Mouse (Mus musculus) G1E (cell line): Measurements from ENCODE around the gene Vamp8. TPM values are rescaled to one million over a fixed set of nuclear protein-coding genes. Genes with fewer than 3 reads are reported as not detected.

Source experiments
- ATAC-seq: 2 replicates; pipeline ENCODE4 v1.8.0; 2016; ENCODE audit warnings: mild to moderate bottlenecking; ENCODE audit not compliant: insufficient number of reproducible peaks, poor library complexity, low FRiP score, severe bottlenecking; ENCODE audit errors: extremely low read depth
- DNase-seq: peaks from one replicate; pipeline ENCODE4 v3.0.0; 2012; ENCODE audit warnings: low spot score
- H3K27me3 ChIP-seq: 2 replicates; pipeline ENCODE4 v1.6.1; 2012; ENCODE audit warnings: mild to moderate bottlenecking, low read length, inconsistent platforms; ENCODE audit not compliant: insufficient read depth
- H3K36me3 ChIP-seq: replicated peaks from 2 replicates; pipeline ENCODE3; 2012; ENCODE audit warnings: mild to moderate bottlenecking, inconsistent platforms
- H3K4me1 ChIP-seq: 2 replicates; pipeline ENCODE4 v1.6.1; 2012; ENCODE audit warnings: low read depth, low read length, inconsistent platforms, mixed read lengths; ENCODE audit not compliant: insufficient read depth
- H3K4me3 ChIP-seq: 2 replicates; pipeline ENCODE4 v1.5.1; 2012; ENCODE audit warnings: low read depth, mild to moderate bottlenecking, inconsistent platforms, low read length, moderate library complexity, mixed read lengths
- H3K9me3 ChIP-seq: replicated peaks from 2 replicates; pipeline ENCODE4 v1.6.1; 2012; ENCODE audit warnings: inconsistent platforms
- CTCF ChIP-seq: IDR thresholded peaks from 2 replicates; pipeline ENCODE4 v1.5.1; 2012; ENCODE audit warnings: low read depth, low read length, inconsistent platforms, mixed read lengths
- GATA1 ChIP-seq: IDR thresholded peaks from 2 replicates; pipeline ENCODE4 v1.6.1; 2012; ENCODE audit warnings: borderline replicate concordance, low read length, inconsistent platforms, mixed read lengths
- GATA2 ChIP-seq: IDR thresholded peaks from 2 replicates; pipeline ENCODE4 v1.6.1; 2012; ENCODE audit warnings: low read depth, low read length, inconsistent platforms, borderline replicate concordance
- POLR2AphosphoS5 ChIP-seq: IDR thresholded peaks from 2 replicates; pipeline ENCODE4 v1.6.1; 2012; ENCODE audit warnings: low read depth, low read length, inconsistent platforms; ENCODE audit not compliant: insufficient replicate concordance
- TAL1 ChIP-seq: conservative IDR thresholded peaks from 2 replicates; pipeline ENCODE4 v1.6.1; 2012; ENCODE audit warnings: low read depth, low read length, inconsistent platforms, mixed read lengths
- polyA plus RNA-seq: library from polyadenylated mRNA; stranded (reverse); fragments of >175 nt; gene quantifications from 2 replicates; pipeline ENCODE4 v1.2.3, GENCODE M21; 2012
- total RNA-seq, 2 experiments: library from RNA; stranded (forward) in 1 of 2; stranded (reverse) in 1 of 2; fragments of 200-1000 nt in 1 of 2; fragments of >200 nt in 1 of 2; fragmentation: Nextera tagmentation in 1 of 2; gene quantifications; 2 replicates each; pipeline ENCODE4 v1.2.3; 2014 to 2017

The Vamp8 gene
- total RNA-seq (2014; fragmentation: Nextera tagmentation) (58.1 and 72.6 TPM in 2 replicates), total RNA-seq (2017) (516 and 572 TPM in 2 replicates), polyA plus RNA-seq (147 and 261 TPM in 2 replicates)

GRCm38 (mm10) chr6:72389941-72390771 is at the start of gene Vamp8:
Gene Vamp8, minus strand, starts transcription at chr6:72390703.
- DNase-seq (peak; percentile 38), ATAC-seq (peak; percentile 29)
- Histone ChIP-seq H3K27me3 (no peaks in the 10 kb centered on the region), H3K9me3 (no peaks in the 10 kb centered on the region), H3K4me1 (peaks cover 74% of the 10 kb centered on the region), H3K4me3 (peak within 1 kb of the TSS; percentile 87), H3K36me3 (peaks cover 77% of the 10 kb centered on the region)
- TF ChIP-seq GATA1, result no peak
- 0 out of 2 replicates have a peak, but pooled peaks have one; percentile 53 for TF ChIP-seq POLR2AphosphoS5

- H3K4me1 ChIP-seq, result peaks cover 39% of the 10 kb centered on the region
- DNase-seq, result peak; percentile 96
These were observed 49.1 kb upstream of the Vamp8 start, which contains the start of gene Mat2a for GRCm38 (mm10) chr6:72439355-72440185. Gene Mat2a, minus strand, starts transcription at chr6:72439558.

DNA sequence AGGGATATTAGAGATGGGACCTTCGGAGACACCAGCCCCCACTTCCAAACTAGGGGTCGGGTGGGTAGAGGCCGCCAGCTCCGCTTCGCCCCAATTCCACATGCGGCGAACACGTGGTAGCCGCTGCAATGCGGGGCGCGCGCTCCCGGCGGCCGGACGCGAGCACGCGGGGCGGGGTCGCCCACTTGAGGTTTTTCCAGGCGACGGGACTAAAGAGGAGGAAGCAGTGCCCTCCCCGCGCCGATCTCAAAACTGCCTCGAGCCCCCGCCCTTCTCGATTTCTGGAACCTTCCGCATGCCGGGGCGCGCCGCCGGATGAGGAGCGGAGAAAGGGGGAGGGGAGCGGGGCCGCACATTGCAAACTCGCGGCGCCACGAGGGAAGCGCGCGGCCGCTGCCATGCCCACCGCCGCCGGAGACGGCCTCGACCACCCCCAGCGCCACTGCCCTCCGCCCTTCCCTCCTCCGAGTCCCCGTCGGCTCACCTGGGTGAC is 48.4 kb upstream of the Vamp8 start:
- peak; percentile 78 for DNase-seq
- Histone ChIP-seq H3K4me1 (peaks cover 39% of the 10 kb centered on the region), H3K4me3 (peak overlapping the region; percentile 99), H3K36me3 (peaks cover 45% of the 10 kb centered on the region), H3K9me3 (no peaks in the 10 kb centered on the region), H3K27me3 (no peaks in the 10 kb centered on the region)
- peak; percentile 41; the same call in 1 of the 2 replicates for ATAC-seq
- TF ChIP-seq TAL1, result no peak

More at GRCm38 (mm10) chr6:72439355-72440185, 49.1 kb upstream of the Vamp8 start, which contains the start of gene Mat2a:
- Histone ChIP-seq H3K9me3 (no peaks in the 10 kb centered on the region), H3K27me3 (no peaks in the 10 kb centered on the region), H3K36me3 (peaks cover 40% of the 10 kb centered on the region), H3K4me3 (peak within 1 kb of the TSS; percentile 99)
- TF ChIP-seq GATA1 (no peak), CTCF (0 out of 2 replicates have a peak, but pooled peaks have one; percentile 11), TAL1 (no peak), POLR2AphosphoS5 (peak; percentile 96; the same call in 1 of the 2 replicates)
- peak; percentile 56 for ATAC-seq

DNA sequence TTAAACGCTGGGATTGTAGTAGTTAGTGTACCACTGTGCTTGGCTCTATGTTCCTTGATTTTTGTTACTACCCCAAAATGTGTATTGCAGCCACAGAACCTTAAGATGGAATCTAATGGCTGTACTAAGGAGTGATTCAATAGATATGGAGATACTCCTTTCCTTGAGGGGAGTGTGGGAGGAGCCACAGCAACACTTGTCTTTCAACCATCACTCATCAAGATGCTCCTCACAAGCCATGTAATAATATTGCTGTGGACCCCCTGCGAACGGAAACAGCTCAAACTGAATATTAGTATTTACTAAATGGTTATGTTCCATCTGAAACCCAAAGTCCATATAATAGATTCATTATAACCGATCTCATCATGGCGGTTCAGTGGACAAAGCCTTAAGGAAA is 47.7 kb upstream of the Vamp8 start:
- H3K4me1 ChIP-seq, result peaks cover 39% of the 10 kb centered on the region
- no peaks in the 10 kb centered on the region for H3K9me3 ChIP-seq
- no peaks in the 10 kb centered on the region for H3K27me3 ChIP-seq
- peak overlapping the region; percentile 99 for H3K4me3 ChIP-seq
- ATAC-seq (no peak), DNase-seq (no peak)
- peaks cover 51% of the 10 kb centered on the region for H3K36me3 ChIP-seq
- no peak for TF ChIP-seq CTCF
- TF ChIP-seq POLR2AphosphoS5, result peak; percentile 46; the same call in 1 of the 2 replicates

DNA sequence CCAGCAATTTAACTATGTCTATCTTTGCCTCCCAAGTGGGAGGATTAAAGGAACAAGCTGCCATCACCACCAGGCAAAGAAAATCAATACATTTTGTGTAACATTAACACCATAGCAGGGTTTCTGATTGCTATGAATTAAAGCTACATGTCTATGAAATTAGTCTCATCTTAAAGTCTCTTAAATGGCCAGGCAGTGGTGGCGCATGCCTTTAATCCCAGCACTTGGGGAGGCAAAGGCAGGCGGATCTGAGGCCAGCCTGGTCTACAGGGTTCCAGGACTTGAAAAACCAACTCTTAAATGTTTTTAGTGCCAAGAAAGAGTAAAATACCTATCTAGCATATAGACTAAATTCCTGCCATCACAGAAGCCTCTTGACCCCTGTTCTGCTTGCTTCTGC is 41.6 kb upstream of the Vamp8 start:
- Histone ChIP-seq H3K9me3 (no peaks in the 10 kb centered on the region), H3K36me3 (peaks cover 83% of the 10 kb centered on the region), H3K27me3 (no peaks in the 10 kb centered on the region), H3K4me1 (peaks cover 24% of the 10 kb centered on the region), H3K4me3 (no peak overlapping the region)
- ATAC-seq, result no peak
- TF ChIP-seq CTCF, result no peak
- no peak for TF ChIP-seq GATA2
- no peak for TF ChIP-seq GATA1
- TF ChIP-seq POLR2AphosphoS5, result no peak
- no peak for TF ChIP-seq TAL1
- no peak for DNase-seq

DNA sequence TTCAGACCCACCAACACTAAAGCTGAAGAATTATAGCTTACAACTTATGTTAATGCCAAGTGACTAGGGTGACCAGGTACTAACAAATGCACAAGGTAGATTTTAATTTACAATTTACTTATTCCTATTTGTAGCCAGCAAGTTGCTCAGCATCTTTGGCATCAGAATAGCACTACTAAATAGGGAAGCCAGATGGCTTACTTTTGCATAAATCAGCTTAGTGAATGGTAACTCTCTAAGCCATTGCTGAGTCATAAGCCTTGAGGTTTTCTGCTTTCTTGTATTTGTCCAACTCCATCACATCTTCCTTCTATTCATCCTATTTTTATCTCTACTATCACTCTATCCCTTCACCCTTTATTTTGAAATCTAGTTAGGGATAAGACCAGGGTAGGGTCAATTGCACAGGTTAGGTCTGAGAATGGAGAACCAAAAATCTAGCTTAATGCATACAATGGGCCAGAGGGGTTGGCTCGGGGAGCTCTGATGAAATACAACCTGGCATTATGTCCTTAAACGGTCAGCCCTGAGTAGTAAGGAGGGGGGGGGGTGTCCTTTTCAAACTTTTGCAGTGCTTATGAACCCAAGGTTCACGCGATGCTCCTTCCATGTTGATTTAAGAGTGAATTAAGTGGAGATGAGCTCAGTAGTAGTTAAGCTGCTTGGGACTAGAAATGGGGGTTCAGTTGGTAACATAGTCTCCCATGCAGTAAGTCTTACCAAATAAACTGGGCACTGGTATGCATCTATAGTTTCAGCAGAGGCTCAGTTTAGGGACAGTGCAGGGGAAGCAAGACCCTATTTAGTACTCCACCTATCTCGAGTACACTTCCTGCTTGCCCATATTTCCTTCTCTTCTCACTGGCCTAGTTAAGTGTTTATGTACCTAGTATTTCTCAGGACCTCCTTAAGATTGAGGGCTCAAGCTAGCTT is 40.8 kb upstream of the Vamp8 start:
- peaks cover 82% of the 10 kb centered on the region for H3K36me3 ChIP-seq
- no peak overlapping the region for H3K4me3 ChIP-seq
- H3K4me1 ChIP-seq, result peaks cover 17% of the 10 kb centered on the region
- no peaks in the 10 kb centered on the region for H3K9me3 ChIP-seq
- DNase-seq (no peak), ATAC-seq (peak; percentile 40)
- no peaks in the 10 kb centered on the region for H3K27me3 ChIP-seq
- TF ChIP-seq TAL1, result no peak
- no peak for TF ChIP-seq GATA2
- TF ChIP-seq CTCF, result no peak
- TF ChIP-seq GATA1, result no peak
- TF ChIP-seq POLR2AphosphoS5, result no peak; the same call in 1 of the 2 replicates
